Mouse (Mus musculus): ENCODE data around the gene Rhbdl3. TPM values are rescaled to one million over a fixed set of nuclear protein-coding genes. Genes with fewer than 3 reads are reported as not detected.

The Rhbdl3 gene
- polyA plus RNA-seq (2016; fragmentation: Nextera tagmentation; extraction: Ambion mirVana): 3.1 and 3.6 TPM in 2 replicates

- DNase-seq (ENCODE audit: extremely low spot score, low spot score): peak; percentile 58
- peaks cover 82% of the 10 kb centered on the region for H3K27me3 ChIP-seq (ENCODE audit: poor library complexity, severe bottlenecking)
- H3K4me1 ChIP-seq: peaks cover 46% of the 10 kb centered on the region
- H3K4me3 ChIP-seq: peak within 1 kb of the TSS; percentile 84
- WGBS: under 1% methylated on average over 78 of the region's 81 CpGs
- H3K27ac ChIP-seq: peak within 1 kb of the TSS; percentile 86
- H3K9me3 ChIP-seq: peaks cover 7% of the 10 kb centered on the region
- no peaks in the 10 kb centered on the region for H3K36me3 ChIP-seq (replicated peaks)
Observed at GRCm38 (mm10) chr11:80300551-80301315, at the start of gene Rhbdl3. TSS of gene Rhbdl3 (plus strand) at chr11:80300912.

DNA sequence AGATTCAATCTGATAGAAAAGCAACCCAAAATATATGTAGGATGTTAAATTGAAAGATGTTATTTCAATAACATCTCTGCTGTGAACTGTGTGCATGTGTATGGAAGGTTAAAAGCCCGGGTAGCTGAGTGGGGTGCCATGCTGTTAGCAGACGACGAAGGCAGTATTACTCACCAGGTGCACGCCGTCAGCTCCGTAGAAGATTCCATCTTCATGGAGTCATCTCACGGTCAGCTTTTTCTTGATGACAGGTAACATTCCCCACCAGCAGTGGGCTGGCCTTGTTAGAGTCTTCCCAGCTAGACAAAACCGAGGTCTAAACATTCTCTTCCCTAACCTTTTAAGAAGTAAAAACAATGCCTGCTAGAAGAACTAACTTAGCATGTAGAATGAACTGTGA, 36.6 kb upstream of the Rhbdl3 start:
- H3K4me3 ChIP-seq: no peak overlapping the region
- no peak for DNase-seq (ENCODE audit: extremely low spot score, low spot score)
- no peaks in the 10 kb centered on the region for H3K4me1 ChIP-seq
- 96% methylated on average over 8 of the region's 8 CpGs for WGBS
- no peaks in the 10 kb centered on the region for H3K27me3 ChIP-seq (ENCODE audit: poor library complexity, severe bottlenecking)
- no peaks in the 10 kb centered on the region for H3K9me3 ChIP-seq
- no peak overlapping the region for H3K27ac ChIP-seq
- H3K36me3 ChIP-seq (replicated peaks): peaks cover 81% of the 10 kb centered on the region

- H3K27ac ChIP-seq: no peak overlapping the region
- peaks cover 27% of the 10 kb centered on the region for H3K36me3 ChIP-seq (replicated peaks)
- DNase-seq (ENCODE audit: extremely low spot score, low spot score): no peak
- no peaks in the 10 kb centered on the region for H3K4me1 ChIP-seq
- WGBS: 87% methylated on average over 5 of the region's 5 CpGs
- peaks cover 7% of the 10 kb centered on the region; the same call in 1 of the 2 replicates for H3K9me3 ChIP-seq
- H3K27me3 ChIP-seq (ENCODE audit: poor library complexity, severe bottlenecking): no peaks in the 10 kb centered on the region
- H3K4me3 ChIP-seq: no peak overlapping the region
Observed at GRCm38 (mm10) chr11:80271096-80271495, 29.6 kb upstream of the Rhbdl3 start.

DNA sequence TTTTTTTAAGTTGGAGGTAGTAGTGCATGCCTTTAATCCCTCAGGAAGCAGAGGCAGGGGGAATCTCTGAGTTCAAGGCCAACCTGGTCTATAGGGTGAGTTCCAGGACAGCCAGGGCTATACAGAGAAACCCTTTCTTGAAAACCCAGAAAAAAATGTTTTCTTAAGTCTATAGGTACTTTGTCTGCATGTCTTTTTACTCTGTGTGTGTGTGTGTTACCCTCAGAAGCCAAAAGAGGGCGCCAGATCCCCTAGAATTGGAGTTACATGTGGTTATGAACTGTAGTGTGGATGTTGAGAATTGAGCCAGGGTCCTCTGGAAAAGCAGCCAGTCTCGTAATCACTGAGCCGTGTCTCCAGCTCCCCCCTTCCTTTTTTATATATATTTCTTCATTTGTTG, 25.7 kb upstream of the Rhbdl3 start:
- Histone ChIP-seq H3K4me1 (no peaks in the 10 kb centered on the region), H3K27me3 (ENCODE audit: poor library complexity, severe bottlenecking) (no peaks in the 10 kb centered on the region), H3K9me3 (peaks cover 7% of the 10 kb centered on the region; the same call in 1 of the 2 replicates), H3K36me3 (replicated peaks) (no peaks in the 10 kb centered on the region), H3K27ac (no peak overlapping the region), H3K4me3 (no peak overlapping the region)
- 68% methylated on average over 3 of the region's 3 CpGs for WGBS
- DNase-seq (ENCODE audit: extremely low spot score, low spot score): no peak

DNA sequence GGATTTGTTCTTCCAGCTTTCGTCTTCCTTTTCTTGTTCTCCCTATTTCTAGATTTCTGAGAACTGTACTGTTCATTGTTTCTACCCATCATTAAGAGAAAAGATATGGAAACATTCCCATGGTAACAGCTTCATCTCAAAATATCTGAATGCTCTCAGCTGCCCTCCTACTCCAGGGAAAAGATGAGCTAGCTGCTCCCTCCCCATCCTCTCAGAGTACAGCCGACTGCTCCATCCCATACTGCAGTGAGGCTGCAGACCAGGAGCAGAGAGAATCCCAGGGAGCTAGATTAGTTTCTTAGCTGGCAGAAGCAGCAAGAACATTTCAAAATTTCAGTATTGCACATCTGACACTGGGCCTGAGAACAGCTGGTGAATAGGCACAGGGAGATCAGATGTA, 22.7 kb upstream of the Rhbdl3 start:
- DNase-seq (ENCODE audit: extremely low spot score, low spot score): no peak
- Histone ChIP-seq H3K27ac (no peak overlapping the region), H3K4me3 (no peak overlapping the region), H3K27me3 (ENCODE audit: poor library complexity, severe bottlenecking) (no peaks in the 10 kb centered on the region), H3K9me3 (peaks cover 7% of the 10 kb centered on the region; the same call in 1 of the 2 replicates), H3K4me1 (no peaks in the 10 kb centered on the region), H3K36me3 (replicated peaks) (no peaks in the 10 kb centered on the region)
- 71% methylated on average over 2 of the region's 2 CpGs for WGBS

DNA sequence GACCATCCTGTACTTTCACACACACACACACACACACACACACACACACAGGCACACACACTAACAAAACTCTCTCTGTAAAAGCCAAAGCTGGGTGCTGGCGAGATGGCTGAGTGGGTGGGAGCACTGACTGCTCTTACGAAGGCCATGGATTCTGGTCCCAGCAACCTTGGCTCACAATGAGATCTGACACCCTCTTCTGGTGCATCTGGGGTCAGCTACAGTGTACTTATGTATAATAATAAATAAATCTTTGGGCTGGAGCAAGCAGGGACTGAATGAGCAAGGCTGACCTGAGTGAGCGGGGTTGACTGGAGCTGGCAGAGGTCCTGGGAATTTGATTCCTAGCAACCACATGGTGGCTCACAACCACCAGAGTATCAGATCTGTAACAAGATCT, 16.9 kb upstream of the Rhbdl3 start:
- H3K36me3 ChIP-seq (replicated peaks): no peaks in the 10 kb centered on the region
- 0 out of 2 replicates have a peak, but pooled peaks cover under 1% of the 10 kb centered on the region for H3K27me3 ChIP-seq (ENCODE audit: poor library complexity, severe bottlenecking)
- H3K4me3 ChIP-seq: no peak overlapping the region
- no peaks in the 10 kb centered on the region for H3K9me3 ChIP-seq
- WGBS: 83% methylated on average over 3 of the region's 3 CpGs
- H3K27ac ChIP-seq: no peak overlapping the region
- 0 out of 2 replicates have a peak, but pooled peaks cover 3% of the 10 kb centered on the region for H3K4me1 ChIP-seq
- no peak for DNase-seq (ENCODE audit: extremely low spot score, low spot score)

GRCm38 (mm10) chr11:80284641-80285040, 16.1 kb upstream of the Rhbdl3 start:
- H3K4me1 ChIP-seq: peaks cover 7% of the 10 kb centered on the region
- 70% methylated on average over 6 of the region's 6 CpGs for WGBS
- no peaks in the 10 kb centered on the region for H3K36me3 ChIP-seq (replicated peaks)
- H3K27ac ChIP-seq: no peak overlapping the region
- peaks cover 9% of the 10 kb centered on the region; the same call in 1 of the 2 replicates for H3K27me3 ChIP-seq (ENCODE audit: poor library complexity, severe bottlenecking)
- DNase-seq (ENCODE audit: extremely low spot score, low spot score): no peak
- no peaks in the 10 kb centered on the region for H3K9me3 ChIP-seq
- no peak overlapping the region for H3K4me3 ChIP-seq

DNA sequence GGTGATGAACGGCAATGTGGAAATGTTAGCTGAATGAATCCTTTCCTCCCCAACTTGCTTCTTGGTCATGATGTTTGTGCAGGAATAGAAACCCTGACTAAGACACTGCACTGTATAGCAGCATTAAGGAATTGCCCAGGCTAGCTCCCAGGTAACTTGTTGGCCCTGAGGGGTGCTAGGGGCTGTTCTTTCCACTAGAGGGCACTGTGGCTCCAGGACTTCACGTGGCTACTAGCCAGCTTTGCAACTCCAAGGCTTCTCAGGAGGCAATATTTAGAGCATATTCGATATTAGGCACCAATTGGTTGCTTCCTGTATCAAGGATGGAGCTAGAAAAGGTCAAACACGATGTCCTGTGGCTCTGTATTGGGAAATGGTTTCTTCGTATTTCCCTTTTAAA, 13.6 kb upstream of the Rhbdl3 start:
- H3K9me3 ChIP-seq: peaks cover 6% of the 10 kb centered on the region; the same call in 1 of the 2 replicates
- H3K4me1 ChIP-seq: peaks cover 18% of the 10 kb centered on the region
- H3K4me3 ChIP-seq: no peak overlapping the region
- no peaks in the 10 kb centered on the region for H3K36me3 ChIP-seq (replicated peaks)
- H3K27me3 ChIP-seq (ENCODE audit: poor library complexity, severe bottlenecking): peaks cover 21% of the 10 kb centered on the region
- DNase-seq (ENCODE audit: extremely low spot score, low spot score): peak; percentile 72
- 24% methylated on average over 5 of the region's 5 CpGs for WGBS
- H3K27ac ChIP-seq: no peak overlapping the region

DNA sequence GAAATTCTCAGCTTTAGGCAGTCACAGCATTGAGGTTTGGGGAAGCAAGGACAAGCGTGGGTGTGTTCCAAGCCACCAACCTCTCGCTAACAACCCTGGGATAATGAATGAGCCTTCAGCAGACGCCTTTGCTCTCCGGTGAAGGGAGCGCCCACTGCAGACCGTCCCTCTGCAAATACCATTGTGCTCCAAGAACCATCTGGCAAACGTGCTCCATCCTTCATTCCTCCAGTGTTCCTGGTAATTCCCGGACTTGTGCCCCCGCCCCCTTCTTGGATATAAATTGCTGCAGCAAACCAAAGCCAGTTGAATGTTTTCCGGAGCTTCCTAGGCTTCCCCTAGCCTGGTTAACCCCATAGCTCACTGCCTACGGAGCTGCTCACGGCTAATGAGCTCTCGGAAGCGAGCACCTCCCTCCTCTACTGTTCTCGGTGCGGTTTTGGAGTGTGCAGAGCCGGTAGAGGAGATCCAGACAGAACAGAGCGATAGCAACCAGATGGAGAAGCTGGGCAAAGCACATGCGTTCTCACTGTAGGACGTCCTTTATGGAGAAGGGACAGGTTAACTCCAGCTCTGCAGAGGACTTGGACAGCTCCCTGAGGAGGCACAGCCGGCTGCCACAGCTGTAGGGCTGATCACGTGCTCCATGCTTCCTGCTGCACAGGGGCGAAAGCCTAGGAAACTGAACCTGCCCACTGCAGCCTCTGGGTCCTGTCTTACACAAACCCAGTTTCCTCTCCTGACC, 10.8 kb upstream of the Rhbdl3 start:
- no peaks in the 10 kb centered on the region for H3K36me3 ChIP-seq (replicated peaks)

GRCm38 (mm10) chr11:80291004-80291403, 9.7 kb upstream of the Rhbdl3 start:
- no peak overlapping the region for H3K27ac ChIP-seq
- H3K4me1 ChIP-seq: peaks cover 29% of the 10 kb centered on the region
- 82% methylated on average over 2 of the region's 2 CpGs for WGBS
- H3K9me3 ChIP-seq: peaks cover 6% of the 10 kb centered on the region; the same call in 1 of the 2 replicates
- peaks cover 48% of the 10 kb centered on the region for H3K27me3 ChIP-seq (ENCODE audit: poor library complexity, severe bottlenecking)
- H3K36me3 ChIP-seq (replicated peaks): no peaks in the 10 kb centered on the region
- no peak for DNase-seq (ENCODE audit: extremely low spot score, low spot score)
- no peak overlapping the region for H3K4me3 ChIP-seq

More for the DNA sequence above, 10.8 kb upstream of the Rhbdl3 start:
- peak; percentile 43 for DNase-seq (ENCODE audit: extremely low spot score, low spot score)
- 3% methylated on average over 23 of the region's 23 CpGs for WGBS
- peak overlapping the region; percentile 62 for H3K27ac ChIP-seq
- peaks cover 19% of the 10 kb centered on the region for H3K4me1 ChIP-seq
- peaks cover 6% of the 10 kb centered on the region; the same call in 1 of the 2 replicates for H3K9me3 ChIP-seq
- H3K4me3 ChIP-seq: peak overlapping the region; percentile 50
- peaks cover 37% of the 10 kb centered on the region for H3K27me3 ChIP-seq (ENCODE audit: poor library complexity, severe bottlenecking)

GRCm38 (mm10) chr11:80292463-80292862, 8.2 kb upstream of the Rhbdl3 start:
- peaks cover 29% of the 10 kb centered on the region for H3K4me1 ChIP-seq
- DNase-seq (ENCODE audit: extremely low spot score, low spot score): no peak
- peaks cover 6% of the 10 kb centered on the region; the same call in 1 of the 2 replicates for H3K9me3 ChIP-seq
- H3K27me3 ChIP-seq (ENCODE audit: poor library complexity, severe bottlenecking): peaks cover 63% of the 10 kb centered on the region
- no peak overlapping the region for H3K4me3 ChIP-seq
- 65% methylated on average over 7 of the region's 7 CpGs for whole genome bisulfite sequencing
- peak overlapping the region; percentile 51; the same call in 1 of the 2 replicates for H3K27ac ChIP-seq
- no peaks in the 10 kb centered on the region for H3K36me3 ChIP-seq (replicated peaks)

- Histone ChIP-seq H3K36me3 (replicated peaks) (no peaks in the 10 kb centered on the region), H3K27ac (no peak overlapping the region), H3K9me3 (peaks cover 6% of the 10 kb centered on the region; the same call in 1 of the 2 replicates), H3K27me3 (ENCODE audit: poor library complexity, severe bottlenecking) (peaks cover 76% of the 10 kb centered on the region), H3K4me3 (no peak overlapping the region), H3K4me1 (peaks cover 34% of the 10 kb centered on the region)
- no peak for DNase-seq (ENCODE audit: extremely low spot score, low spot score)
- 15% methylated on average over 9 of the region's 9 CpGs for WGBS
Observed at GRCm38 (mm10) chr11:80295066-80295465, 5.6 kb upstream of the Rhbdl3 start.

DNA sequence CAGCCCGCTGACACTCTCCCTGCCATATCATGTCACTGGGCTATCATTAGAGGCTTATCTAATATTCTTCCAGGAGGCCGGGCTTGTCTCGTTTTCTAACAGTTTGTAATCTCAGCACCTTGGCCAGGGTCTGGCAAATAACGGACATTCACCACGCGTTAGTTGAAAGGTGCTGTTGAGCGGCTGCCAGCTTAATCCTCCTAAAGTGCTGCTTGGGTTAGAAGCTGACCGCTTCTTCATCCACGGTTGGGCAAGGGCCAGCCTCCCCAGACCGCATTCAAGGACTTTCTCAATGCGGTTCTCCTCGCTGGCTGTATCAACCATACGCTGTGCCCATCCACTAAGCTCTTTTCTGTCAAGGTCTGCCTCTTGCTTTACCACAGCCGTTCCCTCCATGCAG, 4.9 kb upstream of the Rhbdl3 start:
- DNase-seq (ENCODE audit: extremely low spot score, low spot score): no peak
- no peak overlapping the region for H3K27ac ChIP-seq
- H3K4me3 ChIP-seq: no peak overlapping the region
- peaks cover 5% of the 10 kb centered on the region; the same call in 1 of the 2 replicates for H3K9me3 ChIP-seq
- no peaks in the 10 kb centered on the region for H3K36me3 ChIP-seq (replicated peaks)
- H3K27me3 ChIP-seq (ENCODE audit: poor library complexity, severe bottlenecking): peaks cover 76% of the 10 kb centered on the region
- WGBS: 22% methylated on average over 14 of the region's 14 CpGs
- H3K4me1 ChIP-seq: peaks cover 34% of the 10 kb centered on the region

Measured in forebrain, embryonic 10.5 days (tissue).